Mouse (Mus musculus) ES-E14 (cell line): ENCODE data around the gene Adamtsl5.

ENCODE experiments used
- CHD2 ChIP-seq: IDR thresholded peaks from 2 replicates; pipeline ENCODE4 v1.6.1; 2014; ENCODE audit warnings: mild to moderate bottlenecking, low read depth, low read length, inconsistent platforms
- MAFK ChIP-seq: IDR thresholded peaks from 2 replicates; pipeline ENCODE4 v1.6.1; 2014; ENCODE audit warnings: mild to moderate bottlenecking, low read depth, low read length, inconsistent platforms; ENCODE audit not compliant: insufficient read depth
- ZC3H11A ChIP-seq: IDR thresholded peaks from 2 replicates; pipeline ENCODE4 v1.6.1; 2012; ENCODE audit warnings: low read depth, mild to moderate bottlenecking, inconsistent platforms, low read length, borderline replicate concordance

GRCm38 (mm10) chr10:80365736-80366135 is 17.5 kb upstream of the Adamtsl5 start:
- TF ChIP-seq ZC3H11A: no peak
- TF ChIP-seq MAFK: no peak
- no peak for TF ChIP-seq CHD2
